Mouse (Mus musculus): ENCODE results near the gene Tatdn3. TPM values are rescaled to one million over a fixed set of nuclear protein-coding genes. Genes with fewer than 3 reads are reported as not detected.

Tatdn3 gene
- polyA plus RNA-seq (2012; rRNA removed; ENCODE audit: low replicate concordance) = 1.9 and 3.0 TPM in 2 replicates

GRCm38 (mm10) chr1:191062781-191063485 is at the start of gene Tatdn3, which contains the start of gene Nsl1:
Gene Tatdn3 (minus strand): TSS chr1:191062932.
Gene Nsl1 (plus strand): TSS chr1:191063012.

GRCm38 (mm10) chr1:191097802-191098747 is 35.3 kb upstream of the Tatdn3 start, which contains the start of gene Batf3:
Gene Batf3 (plus strand): TSS chr1:191097847.

DNA sequence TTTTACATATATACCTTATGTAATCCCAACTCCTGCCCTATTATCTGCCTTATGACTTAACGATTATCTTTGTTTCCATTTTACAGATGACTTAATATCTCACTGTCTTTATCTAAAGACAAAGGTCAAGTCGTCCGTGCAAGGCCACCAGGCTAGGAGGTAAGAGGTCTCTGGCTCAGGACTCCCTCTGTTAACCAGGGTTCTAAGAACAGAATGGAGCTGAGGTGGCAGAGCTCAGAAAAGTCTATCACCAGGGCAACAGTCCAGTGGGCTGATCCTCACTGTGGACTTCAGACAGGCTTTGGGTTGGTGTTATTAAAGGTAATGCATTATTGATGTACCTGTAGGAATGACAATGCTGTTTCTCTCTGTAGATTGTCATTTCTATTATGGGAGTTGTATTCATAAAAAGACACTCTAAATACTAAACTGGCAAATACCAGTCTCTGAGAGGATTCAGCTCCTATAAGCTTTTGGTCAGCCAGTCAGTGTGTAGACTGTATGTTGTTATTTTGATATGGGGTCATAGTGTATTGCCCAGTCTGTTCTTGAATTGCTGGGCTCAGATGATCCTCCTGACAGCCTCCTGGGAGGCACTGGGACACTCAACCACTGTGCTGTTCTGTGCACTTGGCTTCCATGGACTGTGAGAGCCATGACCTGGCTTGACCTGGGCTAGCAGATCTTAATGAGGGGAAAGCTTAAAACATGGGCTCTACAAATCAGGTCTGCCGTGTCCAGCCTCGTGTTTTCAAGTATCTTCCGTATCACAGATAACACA is 26.0 kb downstream of the Tatdn3 start, which contains the start of gene Spata45:
Spata45 (plus strand) TSS at position 86 of the 781 bp plus-strand sequence.

DNA sequence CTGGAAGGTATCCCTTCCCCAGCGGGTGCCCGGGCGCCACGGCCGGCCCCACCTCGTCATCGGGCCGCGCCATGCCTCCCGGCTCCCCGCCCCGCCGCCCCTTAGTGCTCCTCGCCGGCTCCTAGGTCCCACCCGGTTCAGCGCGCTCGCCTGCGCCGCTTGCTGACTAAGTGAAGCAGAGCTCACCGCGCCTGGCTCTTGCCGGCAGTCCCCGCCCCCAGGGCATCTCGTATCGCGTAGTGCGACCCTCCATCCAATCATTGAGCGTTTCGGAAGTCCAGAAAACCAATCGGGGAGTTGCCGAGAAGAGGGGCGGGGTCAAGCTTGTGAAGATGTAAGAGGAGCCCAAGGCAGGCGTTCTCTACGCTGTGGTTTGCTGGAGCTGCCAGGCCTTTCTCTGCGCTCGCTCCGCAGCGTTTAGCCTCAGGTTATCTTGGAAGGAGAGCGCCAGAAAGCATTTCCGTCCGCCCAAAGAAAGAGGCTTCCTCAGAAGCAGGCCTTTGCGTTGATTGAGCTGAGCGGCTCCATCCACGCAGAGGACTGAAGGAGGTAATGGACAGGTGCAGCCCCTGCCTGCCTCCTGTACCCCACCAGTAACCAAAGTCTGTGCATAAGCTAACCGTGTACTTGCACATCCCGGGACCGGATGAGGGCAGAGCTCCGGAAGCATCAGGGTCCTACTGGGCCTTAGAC is 36.6 kb downstream of the Tatdn3 start, which contains the start of gene Flvcr1:
Flvcr1 (minus strand) TSS at position 138 of the 693 bp plus-strand sequence.

Other genes starting within 250 kb of the Tatdn3 start
- 3.5 and 10.1 TPM in 2 replicates for gene Rps6kc1, start 151.2 kb downstream of the Tatdn3 start, polyA plus RNA-seq (2012; rRNA removed; ENCODE audit: low replicate concordance)
- 11.5 and 13.0 TPM in 2 replicates for gene Angel2, start 137.8 kb downstream of the Tatdn3 start, polyA plus RNA-seq (2012; rRNA removed; ENCODE audit: low replicate concordance)
- 0.28 and 3.2 TPM in 2 replicates for gene Vash2, start 83.6 kb downstream of the Tatdn3 start, polyA plus RNA-seq (2012; rRNA removed; ENCODE audit: low replicate concordance)
- 24.8 and 51.0 TPM in 2 replicates for gene Flvcr1, start 36.8 kb downstream of the Tatdn3 start, polyA plus RNA-seq (2012; rRNA removed; ENCODE audit: low replicate concordance)
- not detected in 2 replicates for gene Spata45, start 26.3 kb downstream of the Tatdn3 start, polyA plus RNA-seq (2012; rRNA removed; ENCODE audit: low replicate concordance)
- gene Nsl1, start 80 bp upstream of the Tatdn3 start, polyA plus RNA-seq (2012; rRNA removed; ENCODE audit: low replicate concordance) = 0.58 and 0.91 TPM in 2 replicates
- gene Batf3, start 34.9 kb upstream of the Tatdn3 start, polyA plus RNA-seq (2012; rRNA removed; ENCODE audit: low replicate concordance) = 5.3 and 12.7 TPM in 2 replicates
- not detected in 2 replicates for gene Fam71a, start 101.9 kb upstream of the Tatdn3 start, polyA plus RNA-seq (2012; rRNA removed; ENCODE audit: low replicate concordance)
- gene Atf3, start 155.1 kb upstream of the Tatdn3 start, polyA plus RNA-seq (2012; rRNA removed; ENCODE audit: low replicate concordance) = 3.1 and 28.7 TPM in 2 replicates